Mouse (Mus musculus): ENCODE results near the gene Rpap3.

The Rpap3 gene

GRCm38 (mm10) chr15:97705211-97706050 is at the start of gene Rpap3:
Rpap3 (minus strand) TSS chr15:97705825.
- DNase-seq (ENCODE audit: low spot score), result peak; percentile 93

GRCm38 (mm10) chr15:97755361-97755760 is 49.7 kb upstream of the Rpap3 start:
- no peak for DNase-seq (ENCODE audit: low spot score)

DNA sequence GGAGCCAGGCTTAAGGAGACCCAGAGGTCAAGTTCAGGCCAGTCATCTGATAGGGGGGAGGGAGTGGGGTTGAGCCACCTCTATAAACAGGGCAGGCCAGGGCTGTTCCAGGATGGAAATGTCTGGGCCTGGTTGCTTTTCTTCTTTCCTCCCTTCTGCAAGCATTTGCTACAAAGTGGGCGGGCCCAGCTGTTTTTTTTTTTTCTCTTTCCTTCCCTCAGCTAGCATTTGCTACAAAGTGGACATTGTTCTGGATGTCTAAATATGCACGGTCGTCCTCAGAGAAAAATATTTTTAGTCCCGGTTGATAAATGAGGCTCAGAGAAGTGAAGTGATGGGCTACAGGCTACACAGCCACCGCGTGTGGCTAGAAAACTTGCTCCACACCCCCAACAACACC is 48.9 kb upstream of the Rpap3 start:
- DNase-seq (ENCODE audit: low spot score), result no peak

GRCm38 (mm10) chr15:97752491-97752890 is 46.9 kb upstream of the Rpap3 start:
- no peak for DNase-seq (ENCODE audit: low spot score)

DNA sequence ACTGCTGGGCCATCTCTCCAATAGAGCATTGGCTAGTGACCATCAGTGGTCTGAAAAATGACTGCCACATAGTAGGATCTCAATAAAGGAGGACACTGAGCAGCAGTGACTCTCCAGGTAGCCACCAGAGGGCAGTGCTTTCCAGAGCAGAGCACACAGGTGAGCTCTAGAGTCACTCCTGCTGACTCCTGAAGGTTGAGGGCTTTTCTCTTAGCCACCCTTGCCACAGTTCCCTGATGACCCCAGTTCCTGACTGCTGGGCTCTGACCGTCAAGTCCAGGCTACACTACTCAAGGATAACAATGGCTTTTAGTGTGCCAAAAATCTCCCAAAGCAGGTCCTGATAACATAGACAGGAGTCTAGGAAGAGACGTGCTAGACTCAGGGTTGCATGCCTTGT is 46.1 kb upstream of the Rpap3 start:
- DNase-seq (ENCODE audit: low spot score), result no peak

DNA sequence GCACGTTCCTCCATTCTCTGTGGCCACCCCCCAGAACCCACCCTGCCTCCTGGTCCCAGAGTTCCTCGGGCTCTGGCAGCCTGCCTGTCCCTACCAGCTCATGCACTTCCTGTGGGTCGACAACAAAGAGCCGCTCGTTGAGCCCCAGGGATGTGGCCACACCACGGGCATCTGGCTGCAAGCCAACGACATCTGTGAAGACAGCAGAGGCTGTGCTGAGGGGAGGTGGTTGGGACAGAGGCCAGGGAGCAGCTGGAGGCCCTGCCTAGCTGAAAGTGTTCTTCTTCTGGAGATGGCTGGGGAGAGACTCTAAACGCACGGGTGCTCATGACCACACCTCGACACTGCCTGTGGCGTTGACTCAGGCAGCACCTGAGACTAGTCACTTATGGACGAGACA is 45.1 kb upstream of the Rpap3 start:
- DNase-seq (ENCODE audit: low spot score), result no peak

DNA sequence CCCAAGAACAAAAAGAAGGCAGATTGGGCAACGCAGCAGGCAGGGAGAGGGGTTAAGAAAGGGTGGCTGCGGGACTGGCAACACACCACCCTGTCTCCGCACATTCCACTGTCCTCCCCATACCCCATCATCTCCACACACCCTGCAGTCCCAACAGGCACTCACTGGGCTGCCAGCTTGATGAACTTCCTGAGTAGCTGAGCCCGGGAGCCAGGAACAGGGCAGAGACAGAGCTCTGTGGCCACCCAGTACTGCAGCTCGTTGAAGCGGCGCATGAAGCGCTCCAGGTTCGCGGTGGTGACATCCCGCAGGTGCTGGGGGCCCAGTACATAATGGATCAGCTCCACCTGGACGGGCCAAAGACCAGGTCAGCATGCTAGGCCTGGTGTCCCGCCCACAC is 44.2 kb upstream of the Rpap3 start:
- no peak for DNase-seq (ENCODE audit: low spot score)

GRCm38 (mm10) chr15:97749397-97749796 is 43.8 kb upstream of the Rpap3 start:
- DNase-seq (ENCODE audit: low spot score), result no peak

DNA sequence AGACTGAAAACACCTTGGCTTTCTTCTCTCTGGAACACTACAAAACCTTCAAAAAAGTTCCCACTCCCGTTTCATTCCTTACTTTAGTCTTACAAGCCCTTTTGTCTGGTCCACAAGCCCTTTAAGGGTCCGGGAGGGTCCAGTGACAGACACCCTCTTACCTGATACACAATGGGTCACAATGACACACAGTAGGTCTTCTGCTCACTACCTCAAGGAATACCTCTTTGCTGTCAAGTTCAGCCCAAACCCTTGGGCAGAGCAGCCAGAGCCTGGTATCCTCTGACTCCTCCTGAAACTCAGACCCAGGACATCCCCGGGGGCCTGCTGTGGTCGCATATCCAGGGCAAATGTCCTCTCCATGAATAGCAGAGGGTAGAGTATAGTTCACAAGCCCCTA is 43.3 kb upstream of the Rpap3 start:
- DNase-seq (ENCODE audit: low spot score), result no peak

DNA sequence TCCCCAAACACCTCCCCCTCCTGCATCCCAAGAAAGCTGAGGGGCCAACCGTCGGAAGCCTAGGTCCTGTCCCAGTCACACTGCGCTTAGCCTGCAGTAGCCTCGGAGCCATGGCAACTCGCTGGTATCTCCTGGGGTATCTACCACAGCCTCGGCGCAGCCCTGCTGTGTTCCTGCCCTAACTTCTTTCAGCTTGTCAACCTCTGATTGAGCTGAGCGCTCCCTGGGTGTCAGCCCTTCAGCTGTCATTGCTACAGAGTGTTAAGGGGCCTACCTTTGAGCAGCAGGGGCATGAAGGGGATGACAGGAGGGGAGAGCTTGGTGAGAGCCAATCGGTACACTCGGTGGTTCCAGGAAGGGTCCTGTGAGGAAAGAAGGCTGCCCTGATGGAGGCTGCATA is 42.7 kb upstream of the Rpap3 start:
- DNase-seq (ENCODE audit: low spot score), result no peak

DNA sequence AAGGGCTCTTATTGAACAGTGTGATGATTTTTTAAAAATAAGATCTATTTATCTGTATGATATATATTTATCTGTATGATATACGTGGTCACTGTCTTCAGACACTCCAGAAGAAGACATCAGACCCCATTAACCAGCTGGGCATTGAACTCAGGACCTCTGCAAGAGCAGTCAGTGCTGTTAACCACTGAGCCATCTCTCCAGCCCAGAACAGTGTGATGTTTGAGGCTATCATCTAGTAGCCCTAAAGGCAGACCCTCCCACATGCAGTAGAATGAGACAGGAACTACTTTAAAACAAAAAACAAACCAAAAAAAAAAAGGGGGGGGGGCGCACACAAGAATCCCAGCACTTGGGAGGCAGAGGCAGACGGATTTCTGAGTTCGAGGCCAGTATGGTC is 41.9 kb upstream of the Rpap3 start:
- DNase-seq (ENCODE audit: low spot score), result no peak

GRCm38 (mm10) chr15:97746748-97747147 is 41.1 kb upstream of the Rpap3 start:
- no peak for DNase-seq (ENCODE audit: low spot score)

DNA sequence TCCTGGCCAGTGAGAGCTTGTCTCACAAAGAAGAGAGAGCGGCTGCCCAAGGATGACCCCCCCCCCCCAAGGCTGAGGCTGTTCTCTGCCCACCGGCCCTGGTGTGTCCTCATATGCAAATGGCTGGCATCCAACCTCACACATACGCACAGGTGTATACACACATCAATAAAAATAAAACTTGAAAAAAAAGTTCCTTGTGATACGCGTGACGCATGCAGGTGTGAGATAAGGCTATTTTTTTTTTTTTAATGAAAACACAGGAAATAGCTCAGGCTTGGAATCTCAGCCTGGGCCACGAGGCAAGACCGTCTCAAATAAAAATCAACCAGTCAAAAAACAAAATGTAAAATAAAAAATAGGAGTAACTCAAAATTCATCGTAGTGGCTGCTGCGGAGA is 40.7 kb upstream of the Rpap3 start:
- DNase-seq (ENCODE audit: low spot score), result no peak

DNA sequence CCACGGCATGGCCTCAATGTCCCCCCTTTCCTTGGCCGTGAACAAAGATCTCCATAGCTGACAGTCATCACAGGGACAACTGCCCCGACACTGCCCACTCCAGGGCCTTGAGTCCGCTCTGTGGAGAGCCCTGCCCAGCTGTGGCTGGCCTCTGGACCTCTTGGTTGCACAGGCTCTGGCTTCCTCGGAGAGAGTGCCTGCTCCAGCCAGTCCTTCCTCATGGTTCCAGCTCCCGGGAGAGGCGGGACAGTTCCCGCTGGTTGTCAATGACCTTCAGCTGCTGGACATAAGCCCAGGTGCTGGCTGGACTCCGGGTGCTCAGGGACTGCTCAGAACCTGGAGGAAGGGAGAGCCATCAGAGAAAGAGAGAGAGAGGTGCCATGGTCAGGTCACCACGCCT is 39.7 kb upstream of the Rpap3 start:
- DNase-seq (ENCODE audit: low spot score), result no peak

DNA sequence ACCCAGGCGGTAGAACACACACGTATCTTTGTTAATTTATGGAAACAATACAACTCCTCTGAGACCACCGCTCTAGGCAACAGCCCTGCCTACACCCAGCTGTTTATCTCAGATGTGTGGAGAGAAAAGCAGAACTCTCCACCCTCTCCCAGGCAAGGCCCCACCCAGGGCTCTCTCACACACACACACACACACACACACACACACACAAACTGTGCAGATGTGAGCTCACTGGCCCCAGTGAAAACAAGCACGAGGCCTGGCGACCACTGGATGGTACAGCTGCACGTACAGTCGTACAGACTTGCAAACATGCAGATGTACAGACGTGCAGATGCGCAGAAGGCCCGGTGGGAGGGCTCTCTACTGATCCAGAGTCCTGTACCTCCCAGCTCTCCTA is 39.3 kb upstream of the Rpap3 start:
- DNase-seq (ENCODE audit: low spot score), result no peak

GRCm38 (mm10) chr15:97743961-97744525 is 38.4 kb upstream of the Rpap3 start:
- DNase-seq (ENCODE audit: low spot score), result no peak

GRCm38 (mm10) chr15:97743210-97743609 is 37.6 kb upstream of the Rpap3 start:
- DNase-seq (ENCODE audit: low spot score), result no peak

DNA sequence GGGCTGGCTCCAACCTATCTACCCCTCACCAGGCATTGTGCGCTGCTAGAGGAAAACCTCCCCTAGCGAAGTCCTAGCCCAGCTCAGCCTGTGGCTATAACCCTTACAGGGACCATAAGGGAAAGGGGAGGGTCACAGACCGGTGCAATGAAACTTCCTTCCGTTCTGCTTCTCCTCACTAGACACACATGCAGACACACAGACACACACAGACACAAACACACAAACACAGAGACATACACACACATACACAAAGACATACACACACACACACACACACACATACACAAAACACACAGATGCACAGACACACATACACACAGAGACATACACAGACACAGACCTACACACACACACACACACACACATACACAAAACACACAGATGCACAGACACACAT is 37.0 kb upstream of the Rpap3 start:
- no peak for DNase-seq (ENCODE audit: low spot score)

DNA sequence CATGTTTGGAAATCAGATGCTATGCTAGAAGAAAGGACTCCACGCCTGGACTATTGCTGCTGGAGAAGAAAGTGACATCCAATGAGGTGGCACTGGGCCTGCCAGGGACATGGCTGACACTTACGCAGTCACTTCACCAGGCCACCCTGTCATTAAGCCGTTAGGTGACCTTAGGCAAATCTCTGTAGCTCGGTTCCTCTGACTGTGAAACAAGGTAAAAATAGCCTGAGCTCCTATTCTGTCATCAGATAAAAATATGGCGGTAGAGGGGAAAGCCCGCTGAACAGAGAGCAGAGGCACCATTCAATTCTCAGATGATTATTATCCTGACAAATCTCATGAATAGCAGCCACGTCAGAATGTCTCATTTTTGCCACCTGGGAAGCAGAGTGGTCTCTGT is 36.4 kb upstream of the Rpap3 start:
- DNase-seq (ENCODE audit: low spot score), result no peak

DNA sequence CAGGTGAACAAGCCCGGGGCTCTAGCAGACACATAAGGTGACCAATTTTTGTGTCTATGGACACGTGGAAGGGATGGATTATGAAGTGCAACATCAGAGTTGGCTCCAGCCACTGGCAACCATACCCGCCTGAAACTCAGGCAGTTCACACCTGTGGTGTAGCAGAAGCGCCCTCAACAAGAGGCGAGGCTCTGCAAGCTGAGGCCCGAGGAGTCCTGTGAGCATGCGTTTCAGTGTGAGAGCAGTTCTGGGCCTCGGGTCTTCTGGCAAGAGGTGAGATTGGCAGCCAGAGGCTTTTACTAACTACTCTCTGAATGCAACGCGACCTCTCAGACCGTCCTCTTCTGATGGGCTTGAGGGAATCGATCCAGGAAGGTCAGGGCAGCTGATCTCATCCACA is 36.0 kb upstream of the Rpap3 start:
- no peak for DNase-seq (ENCODE audit: low spot score)

- DNase-seq (ENCODE audit: low spot score), result no peak
Observed at GRCm38 (mm10) chr15:97740283-97740732, 34.7 kb upstream of the Rpap3 start.

DNA sequence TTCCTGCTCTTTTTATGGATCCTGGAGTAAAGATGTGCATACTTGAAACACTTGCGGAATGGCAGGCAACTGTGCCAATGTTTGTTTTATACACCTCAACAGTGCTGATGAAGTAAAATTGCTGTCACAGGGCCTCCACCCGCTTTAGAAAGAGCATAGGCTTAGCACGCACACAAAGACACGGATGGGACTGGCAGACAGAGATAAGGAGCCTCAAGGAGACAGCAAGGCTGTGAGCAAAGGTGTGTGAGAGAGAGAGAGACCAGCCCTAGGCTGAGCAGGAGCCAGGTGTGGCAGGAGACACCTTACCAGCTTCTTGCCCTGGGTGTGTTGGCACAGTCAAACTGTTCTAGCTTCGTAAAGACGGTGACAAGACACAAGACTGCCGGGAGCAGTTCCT is 33.3 kb upstream of the Rpap3 start:
- no peak for DNase-seq (ENCODE audit: low spot score)

DNA sequence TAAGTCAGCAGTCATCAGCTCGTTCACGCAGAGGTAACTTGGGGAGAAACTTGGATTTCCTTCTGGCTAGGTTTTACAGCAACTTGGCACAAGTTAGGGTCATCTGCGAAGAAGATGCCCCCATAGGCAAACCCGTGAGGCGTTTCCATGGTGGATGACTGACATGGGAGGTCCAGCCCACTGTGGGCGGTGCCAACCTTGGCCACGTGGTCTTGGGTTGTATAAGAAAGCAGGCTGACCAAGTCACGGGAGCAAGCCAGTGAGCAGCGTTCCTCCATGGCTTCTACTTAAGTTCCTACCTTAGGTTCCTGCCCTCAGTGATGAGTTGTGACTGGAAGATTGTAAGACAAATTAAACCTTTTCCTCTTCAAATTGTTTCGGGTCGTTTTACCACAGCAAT is 26.4 kb upstream of the Rpap3 start:
- DNase-seq (ENCODE audit: low spot score), result no peak

- DNase-seq (ENCODE audit: low spot score), result no peak
Observed at GRCm38 (mm10) chr15:97731111-97731510, 25.5 kb upstream of the Rpap3 start, which contains the start of gene Endou. Endou (minus strand) TSS chr15:97731339.

Measured in embryo, embryonic 10 days (tissue).